Mouse (Mus musculus) brown adipose tissue, adult 24 weeks (tissue): Measurements from ENCODE around the gene Eya2. TPM values are rescaled to one million over a fixed set of nuclear protein-coding genes. Genes with fewer than 3 reads are reported as not detected.
"Not testable (repeated sequence)": the region's sequence is repeated elsewhere in the genome, so short reads cannot be mapped to it uniquely, and the experiment has no call there.

Experiments
- H3K27ac ChIP-seq: fragments of 200-500 bp; replicated peaks from 2 replicates; pipeline ENCODE4 v1.5.1; 2012; ENCODE audit warnings: low read depth, mild to moderate bottlenecking, low read length
- H3K4me1 ChIP-seq: fragments of 200-500 bp; 2 replicates; pipeline ENCODE4 v1.6.1; 2012; ENCODE audit warnings: low read length, mixed read lengths; ENCODE audit not compliant: control insufficient read depth, insufficient read depth, insufficient read length
- H3K4me3 ChIP-seq: fragments of 200-500 bp; 2 replicates; pipeline ENCODE4 v1.5.1; 2012; ENCODE audit warnings: low read depth, mild to moderate bottlenecking, low read length, moderate library complexity; ENCODE audit not compliant: insufficient read depth
- polyA plus RNA-seq: library from polyadenylated mRNA; stranded (reverse); fragments of >200 nt; gene quantifications from 2 replicates; pipeline ENCODE4 v1.2.4, GENCODE M21; 2012; ENCODE audit not compliant: missing spikeins, insufficient read depth, insufficient read length

Eya2 gene
- polyA plus RNA-seq, 1 experiment: 1.4 TPM

GRCm38 (mm10) chr2:165788005-165788404 lies 193.2 kb downstream of the Eya2 start:
- no peak overlapping the region for H3K4me3 ChIP-seq
- H3K27ac ChIP-seq: no peak overlapping the region
- peaks cover 10% of the 10 kb centered on the region for H3K4me1 ChIP-seq

- no peak overlapping the region for H3K27ac ChIP-seq
- peaks cover 10% of the 10 kb centered on the region for H3K4me1 ChIP-seq
- H3K4me3 ChIP-seq: no peak overlapping the region
Observed at GRCm38 (mm10) chr2:165788796-165789195, 194.0 kb downstream of the Eya2 start.

GRCm38 (mm10) chr2:165789667-165790066 lies 194.8 kb downstream of the Eya2 start:
- Histone ChIP-seq H3K27ac (no peak overlapping the region), H3K4me3 (no peak overlapping the region), H3K4me1 (peaks cover 10% of the 10 kb centered on the region)

- no peak overlapping the region for H3K4me3 ChIP-seq
- no peak overlapping the region for H3K27ac ChIP-seq
- peaks cover 10% of the 10 kb centered on the region for H3K4me1 ChIP-seq
Observed at GRCm38 (mm10) chr2:165791026-165791425, 196.2 kb downstream of the Eya2 start.

- no peak overlapping the region for H3K4me3 ChIP-seq
- H3K27ac ChIP-seq: no peak overlapping the region
Observed at GRCm38 (mm10) chr2:165791657-165792056, 196.8 kb downstream of the Eya2 start.

GRCm38 (mm10) chr2:165792431-165793282 lies 197.8 kb downstream of the Eya2 start:
- Histone ChIP-seq H3K4me3 (no peak overlapping the region), H3K4me1 (peaks cover 10% of the 10 kb centered on the region), H3K27ac (no peak overlapping the region)

More at GRCm38 (mm10) chr2:165791657-165792056, 196.8 kb downstream of the Eya2 start:
- H3K4me1 ChIP-seq: peaks cover 10% of the 10 kb centered on the region

GRCm38 (mm10) chr2:165793283-165793638 lies 198.4 kb downstream of the Eya2 start:
- Histone ChIP-seq H3K4me3 (no peak overlapping the region), H3K27ac (no peak overlapping the region), H3K4me1 (peaks cover 5% of the 10 kb centered on the region; the same call in 1 of the 2 replicates)

GRCm38 (mm10) chr2:165797876-165798275 lies 203.0 kb downstream of the Eya2 start:
- Histone ChIP-seq H3K27ac (no peak overlapping the region), H3K4me3 (no peak overlapping the region), H3K4me1 (no peaks in the 10 kb centered on the region)

- H3K27ac ChIP-seq, H3K4me1 ChIP-seq, H3K4me3 ChIP-seq: not testable (repeated sequence)
Observed at GRCm38 (mm10) chr2:165800174-165800573, 205.3 kb downstream of the Eya2 start.

- H3K27ac ChIP-seq: no peak overlapping the region
- no peak overlapping the region for H3K4me3 ChIP-seq
- H3K4me1 ChIP-seq: no peaks in the 10 kb centered on the region
Observed at GRCm38 (mm10) chr2:165808179-165808975, 213.5 kb downstream of the Eya2 start.

- no peak overlapping the region for H3K4me3 ChIP-seq
- no peak overlapping the region for H3K27ac ChIP-seq
- H3K4me1 ChIP-seq: no peaks in the 10 kb centered on the region
Observed at GRCm38 (mm10) chr2:165809091-165809490, 214.3 kb downstream of the Eya2 start.

- Histone ChIP-seq H3K4me3 (no peak overlapping the region), H3K27ac (no peak overlapping the region), H3K4me1 (no peaks in the 10 kb centered on the region)
Observed at GRCm38 (mm10) chr2:165809901-165810477, 215.2 kb downstream of the Eya2 start.

- H3K27ac ChIP-seq: no peak overlapping the region
- no peaks in the 10 kb centered on the region for H3K4me1 ChIP-seq
- no peak overlapping the region for H3K4me3 ChIP-seq
Observed at GRCm38 (mm10) chr2:165811536-165811935, 216.7 kb downstream of the Eya2 start.

GRCm38 (mm10) chr2:165812889-165813288 lies 218.1 kb downstream of the Eya2 start:
- Histone ChIP-seq H3K4me3 (no peak overlapping the region), H3K4me1 (no peaks in the 10 kb centered on the region), H3K27ac (no peak overlapping the region)

GRCm38 (mm10) chr2:165815103-165815880 lies 220.5 kb downstream of the Eya2 start:
- H3K27ac ChIP-seq: no peak overlapping the region

More at GRCm38 (mm10) chr2:165815103-165815880, 220.5 kb downstream of the Eya2 start:
- H3K4me3 ChIP-seq: no peak overlapping the region
- no peaks in the 10 kb centered on the region for H3K4me1 ChIP-seq
